Mouse (Mus musculus): ENCODE results near the gene Dchs2.

The Dchs2 gene

GRCm38 (mm10) chr3:83155600-83155999 is 27.9 kb downstream of the Dchs2 start:
- DNase-seq (ENCODE audit: low read depth), result no peak

GRCm38 (mm10) chr3:83156165-83156564 is 28.4 kb downstream of the Dchs2 start:
- no peak for DNase-seq (ENCODE audit: low read depth)

GRCm38 (mm10) chr3:83161542-83162231 is 33.9 kb downstream of the Dchs2 start:
- no peak for DNase-seq (ENCODE audit: low read depth)

- DNase-seq (ENCODE audit: low read depth), result no peak
Measured at GRCm38 (mm10) chr3:83163676-83164075, 35.9 kb downstream of the Dchs2 start.

GRCm38 (mm10) chr3:83185527-83185926 is 57.8 kb downstream of the Dchs2 start:
- DNase-seq (ENCODE audit: low read depth), result no peak

- no peak for DNase-seq (ENCODE audit: low read depth)
Measured at GRCm38 (mm10) chr3:83191271-83191670, 63.5 kb downstream of the Dchs2 start.

- DNase-seq (ENCODE audit: low read depth), result no peak
Measured at GRCm38 (mm10) chr3:83192401-83192800, 64.7 kb downstream of the Dchs2 start.

- DNase-seq (ENCODE audit: low read depth), result no peak
Measured at GRCm38 (mm10) chr3:83194911-83195310, 67.2 kb downstream of the Dchs2 start.

- DNase-seq (ENCODE audit: low read depth), result no peak
Measured at GRCm38 (mm10) chr3:83201286-83201980, 73.7 kb downstream of the Dchs2 start.

- no peak for DNase-seq (ENCODE audit: low read depth)
Measured at GRCm38 (mm10) chr3:83205073-83205668, 77.4 kb downstream of the Dchs2 start.

- no peak for DNase-seq (ENCODE audit: low read depth)
Measured at GRCm38 (mm10) chr3:83209646-83210045, 81.9 kb downstream of the Dchs2 start.

- no peak for DNase-seq (ENCODE audit: low read depth)
Measured at GRCm38 (mm10) chr3:83210210-83210609, 82.5 kb downstream of the Dchs2 start.

- DNase-seq (ENCODE audit: low read depth), result no peak
Measured at GRCm38 (mm10) chr3:83211939-83212338, 84.2 kb downstream of the Dchs2 start.

GRCm38 (mm10) chr3:83212578-83212977 is 84.8 kb downstream of the Dchs2 start:
- no peak for DNase-seq (ENCODE audit: low read depth)

GRCm38 (mm10) chr3:83218059-83218458 is 90.3 kb downstream of the Dchs2 start:
- no peak for DNase-seq (ENCODE audit: low read depth)

- no peak for DNase-seq (ENCODE audit: low read depth)
Measured at GRCm38 (mm10) chr3:83220101-83220500, 92.4 kb downstream of the Dchs2 start.

GRCm38 (mm10) chr3:83222125-83222524 is 94.4 kb downstream of the Dchs2 start:
- DNase-seq (ENCODE audit: low read depth), result no peak

- DNase-seq (ENCODE audit: low read depth), result no peak
Measured at GRCm38 (mm10) chr3:83228383-83228782, 100.6 kb downstream of the Dchs2 start.

- DNase-seq (ENCODE audit: low read depth), result no peak
Measured at GRCm38 (mm10) chr3:83230326-83230725, 102.6 kb downstream of the Dchs2 start.

GRCm38 (mm10) chr3:83234457-83234856 is 106.7 kb downstream of the Dchs2 start:
- no peak for DNase-seq (ENCODE audit: low read depth)

GRCm38 (mm10) chr3:83235061-83235460 is 107.3 kb downstream of the Dchs2 start:
- DNase-seq (ENCODE audit: low read depth), result no peak

GRCm38 (mm10) chr3:83246536-83246935 is 118.8 kb downstream of the Dchs2 start:
- no peak for DNase-seq (ENCODE audit: low read depth)

- no peak for DNase-seq (ENCODE audit: low read depth)
Measured at GRCm38 (mm10) chr3:83250001-83250545, 122.3 kb downstream of the Dchs2 start.
